Mouse (Mus musculus) liver, embryonic 14.5 days (tissue): Measurements from ENCODE around the gene Aldoc. TPM values are rescaled to one million over a fixed set of nuclear protein-coding genes. Genes with fewer than 3 reads are reported as not detected.
"Not testable (repeated sequence)": the region's sequence is repeated elsewhere in the genome, so short reads cannot be mapped to it uniquely, and the experiment has no call there.

Experiments
- ATAC-seq: fragments of 200-750 bp; cut with Nextera tagmentation; 2 replicates; pipeline ENCODE4 v1.8.0; 2017; ENCODE audit warnings: moderate number of reproducible peaks, mild to moderate bottlenecking, moderate library complexity; ENCODE audit not compliant: insufficient read depth
- DNase-seq, 3 experiments: peaks; one replicate each; pipeline ENCODE4 v3.0.0-alpha.2; 2012 to 2013; ENCODE audit warnings: low read depth in 3 of 3, low spot score in 3 of 3
- H3K27ac ChIP-seq: fragments of 300-500 bp; sonication (generic); 2 replicates; pipeline ENCODE4 v1.5.1; 2014; ENCODE audit warnings: moderate library complexity, mild to moderate bottlenecking, control low read depth, inconsistent platforms
- H3K27me3 ChIP-seq: fragments of 300-500 bp; sonication (generic); 2 replicates; pipeline ENCODE4 v1.6.1; 2014; ENCODE audit warnings: mild to moderate bottlenecking, low read length, moderate library complexity; ENCODE audit not compliant: control insufficient read depth, insufficient read depth
- H3K36me3 ChIP-seq: fragments of 300-500 bp; sonication (generic); replicated peaks from 2 replicates; pipeline ENCODE4 v1.6.1; 2014; ENCODE audit warnings: low read depth; ENCODE audit not compliant: control insufficient read depth, insufficient read depth
- H3K4me1 ChIP-seq, 2 experiments: fragments of 200-500 bp in 1 of 2; fragments of 300-500 bp in 1 of 2; sonication (generic) in 1 of 2; replicated peaks; 2 replicates each; pipeline ENCODE4 v1.6.1; 2012 to 2014; ENCODE audit warnings: antibody characterized with exemption in 1 of 2, inconsistent platforms in 1 of 2, low read length in 1 of 2; ENCODE audit not compliant: control insufficient read depth in 2 of 2, insufficient read depth in 2 of 2
- H3K4me2 ChIP-seq: fragments of 300-500 bp; sonication (generic); 2 replicates; pipeline ENCODE4 v1.6.1; 2014; ENCODE audit warnings: low read depth, mild to moderate bottlenecking, control low read depth, moderate library complexity
- H3K4me3 ChIP-seq, 2 experiments: fragments of 200-500 bp in 1 of 2; fragments of 300-500 bp in 1 of 2; sonication (generic) in 1 of 2; 2 replicates each; pipeline ENCODE4 v1.5.1; 2012 to 2014; ENCODE audit warnings: low read depth in 2 of 2, low read length in 2 of 2, mild to moderate bottlenecking in 2 of 2, control low read depth in 1 of 2, inconsistent platforms in 1 of 2, moderate library complexity in 1 of 2; ENCODE audit not compliant: insufficient read depth in 1 of 2
- H3K9ac ChIP-seq: fragments of 300-500 bp; sonication (generic); replicated peaks from 2 replicates; pipeline ENCODE4 v1.6.1; 2014; ENCODE audit warnings: mild to moderate bottlenecking, control low read depth, moderate library complexity
- H3K9me3 ChIP-seq: fragments of 300-500 bp; sonication (generic); 2 replicates; pipeline ENCODE4 v1.6.1; 2016; ENCODE audit warnings: low read length, mixed read lengths; ENCODE audit not compliant: control insufficient read depth
- CTCF ChIP-seq: IDR thresholded peaks from 2 replicates; pipeline ENCODE4 v1.5.1; 2016; ENCODE audit warnings: antibody characterized with exemption, low read depth, control low read depth
- EP300 ChIP-seq: IDR thresholded peaks from 2 replicates; pipeline ENCODE4 v1.6.1; 2016; ENCODE audit warnings: antibody characterized with exemption, low read depth
- WGBS: fragments of 180-500 bp; shearing (Covaris S2); extraction: QIAGEN DNeasy Blood & Tissue Kit; methylation state at CpG from one replicate; pipeline ENCODE4 v1.1.7; 2014; ENCODE audit not compliant: insufficient replicate concordance; 5-methylcytosine and 5-hydroxymethylcytosine counted together
- polyA plus RNA-seq, 2 experiments: library from polyadenylated mRNA; depleted of rRNA in 1 of 2; stranded (reverse) in 1 of 2; unstranded in 1 of 2; fragments of >200 nt; fragmentation: Nextera tagmentation in 1 of 2; extraction: Ambion mirVana in 1 of 2; gene quantifications; 2 replicates each; pipeline versions ENCODE4 v1.2.1 to v1.2.3; 2012 to 2014

The Aldoc gene
- polyA plus RNA-seq (2012; rRNA removed) (4.2 TPM in 2 replicates), polyA plus RNA-seq (2014; fragmentation: Nextera tagmentation; extraction: Ambion mirVana) (6.0 and 6.6 TPM in 2 replicates)

GRCm38 (mm10) chr11:78322860-78323259 lies at the start of gene Aldoc:
Aldoc (plus strand) TSS chr11:78322968.
- H3K4me2 ChIP-seq = peak within 1 kb of the TSS; percentile 49
- no peak within 1 kb of the TSS for H3K27ac ChIP-seq
- H3K27me3 ChIP-seq = no peaks in the 10 kb centered on the region
- H3K36me3 ChIP-seq = peaks cover 48% of the 10 kb centered on the region
- WGBS = under 1% methylated on average over 15 of the region's 15 CpGs
- ATAC-seq (peak; percentile 94), DNase-seq (peak; percentile 79 to 85 (median 80))
- H3K9me3 ChIP-seq = no peaks in the 10 kb centered on the region
- H3K4me3 ChIP-seq = peak within 1 kb of the TSS in 1 of 2 experiments; percentile 14; a peak in 2 of 4 replicates
- TF ChIP-seq EP300 (no peak), CTCF (0 out of 2 replicates have a peak, but pooled peaks have one; percentile 24)
- H3K9ac ChIP-seq = no peak within 1 kb of the TSS; the same call in 1 of the 2 replicates
- peaks cover 6 to 9% of the 10 kb centered on the region in 2 experiments for H3K4me1 ChIP-seq

GRCm38 (mm10) chr11:78275596-78275995 lies 47.2 kb upstream of the Aldoc start:
- Histone ChIP-seq H3K4me1 (no peaks in the 10 kb centered on the region), H3K4me3 (no peak overlapping the region), H3K9me3 (no peaks in the 10 kb centered on the region), H3K27ac (no peak overlapping the region), H3K4me2 (no peak overlapping the region), H3K9ac (no peak overlapping the region), H3K36me3 (peaks cover 86% of the 10 kb centered on the region), H3K27me3 (no peaks in the 10 kb centered on the region)
- TF ChIP-seq EP300 (no peak), CTCF (no peak)
- WGBS = 95% methylated on average over 1 of the region's 1 CpGs
- ATAC-seq = no peak
- no peak for DNase-seq

- not testable (repeated sequence) for H3K27ac ChIP-seq, H3K4me2 ChIP-seq, H3K27me3 ChIP-seq, H3K9me3 ChIP-seq, H3K4me1 ChIP-seq, H3K9ac ChIP-seq, DNase-seq, H3K4me3 ChIP-seq, ATAC-seq
- TF ChIP-seq CTCF = peak; percentile 50
- H3K36me3 ChIP-seq = peaks cover 88% of the 10 kb centered on the region
- 87% methylated on average over 4 of the region's 4 CpGs for WGBS
Observed at GRCm38 (mm10) chr11:78276169-78276568, 46.6 kb upstream of the Aldoc start.

- Histone ChIP-seq H3K27me3 (no peaks in the 10 kb centered on the region), H3K4me3 (no peak overlapping the region), H3K4me2 (no peak overlapping the region), H3K4me1 (no peaks in the 10 kb centered on the region), H3K36me3 (peaks cover 77% of the 10 kb centered on the region), H3K9ac (no peak overlapping the region), H3K9me3 (no peaks in the 10 kb centered on the region), H3K27ac (no peak overlapping the region)
- ATAC-seq (no peak), DNase-seq (no peak)
- TF ChIP-seq CTCF (no peak), EP300 (no peak)
- WGBS = 81% methylated on average over 7 of the region's 7 CpGs
Observed at GRCm38 (mm10) chr11:78278853-78279252, 43.9 kb upstream of the Aldoc start.

GRCm38 (mm10) chr11:78279586-78279985 lies 43.2 kb upstream of the Aldoc start:
- Histone ChIP-seq H3K9ac (no peak overlapping the region), H3K4me2 (no peak overlapping the region), H3K36me3 (peaks cover 78% of the 10 kb centered on the region), H3K9me3 (no peaks in the 10 kb centered on the region), H3K27me3 (no peaks in the 10 kb centered on the region), H3K4me1 (no peaks in the 10 kb centered on the region), H3K4me3 (no peak overlapping the region), H3K27ac (no peak overlapping the region)
- no peak for ATAC-seq
- no peak for TF ChIP-seq CTCF
- DNase-seq = no peak
- WGBS = 82% methylated on average over 4 of the region's 4 CpGs
